Mouse (Mus musculus) left cerebral cortex, adult 8-10 months (tissue): Measurements from ENCODE around the gene Madd. TPM values are rescaled to one million over a fixed set of nuclear protein-coding genes. Genes with fewer than 3 reads are reported as not detected.

ENCODE experiments used
- DNase-seq, 2 experiments: peaks; one replicate each; pipeline ENCODE4 v3.0.0; 2022; ENCODE audit warnings: low spot score in 2 of 2
- total RNA-seq, 4 experiments: library from RNA; stranded (reverse); gene quantifications; 2 replicates each; pipeline ENCODE4 v1.2.4; 2022

The Madd gene
- total RNA-seq, 4 experiments from 2014 or later, result 200 to 219 (median 206) TPM

DNA sequence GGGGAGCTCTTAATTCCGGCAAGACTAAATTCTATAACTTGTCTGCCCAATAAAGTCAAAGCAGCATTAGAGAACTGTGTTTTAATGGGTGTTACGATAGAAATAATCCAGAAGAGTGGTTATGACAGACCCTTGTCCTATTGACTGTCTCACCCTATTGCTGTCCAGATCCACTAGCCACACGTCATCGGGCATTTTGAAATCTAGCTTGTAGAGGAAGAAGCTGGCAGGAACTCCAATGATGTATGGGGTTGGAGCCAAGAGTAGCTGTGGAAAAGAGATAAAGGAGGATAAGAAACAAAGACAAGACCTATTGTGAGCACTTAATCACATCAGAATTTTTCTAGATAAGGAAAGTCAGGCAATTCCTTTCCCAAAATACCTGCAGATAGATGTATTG lies 8.1 kb downstream of the Madd start:
- no peak for DNase-seq

DNA sequence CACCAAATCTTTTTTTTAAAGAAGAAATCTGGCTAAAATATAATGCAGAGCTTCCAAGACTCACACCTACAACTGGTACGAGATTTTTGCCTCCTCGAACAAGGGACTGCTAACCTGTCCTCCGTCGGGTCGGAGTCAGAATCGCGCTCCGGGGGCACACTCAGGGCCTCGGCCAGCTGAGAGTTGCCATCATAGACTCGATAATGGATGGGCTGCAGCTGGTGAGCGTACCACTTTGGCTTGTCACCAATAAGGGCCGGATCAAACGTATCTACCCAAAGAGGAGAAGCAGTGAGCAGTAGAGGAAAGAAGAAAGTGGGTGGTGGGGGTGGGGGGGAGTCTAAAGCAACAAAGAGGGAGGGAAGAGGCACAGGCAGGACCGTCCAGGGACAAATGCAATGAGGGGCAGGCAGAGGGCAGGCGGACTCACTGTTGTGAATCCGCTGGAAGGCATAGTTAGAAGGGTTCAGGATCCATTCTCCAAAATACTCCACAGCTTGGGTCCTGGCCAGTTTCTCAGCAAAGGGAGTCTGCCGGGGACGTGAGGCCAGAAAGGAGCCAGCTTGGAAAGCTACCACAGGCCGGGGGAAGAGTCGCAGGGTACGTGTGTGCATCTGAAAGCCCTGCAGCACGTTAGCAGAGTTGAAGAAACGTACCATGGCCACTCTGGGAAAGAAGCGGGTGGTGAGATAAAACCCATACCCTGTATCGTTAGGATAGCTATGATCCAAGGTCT lies 13.9 kb downstream of the Madd start:
- DNase-seq, result no peak

DNA sequence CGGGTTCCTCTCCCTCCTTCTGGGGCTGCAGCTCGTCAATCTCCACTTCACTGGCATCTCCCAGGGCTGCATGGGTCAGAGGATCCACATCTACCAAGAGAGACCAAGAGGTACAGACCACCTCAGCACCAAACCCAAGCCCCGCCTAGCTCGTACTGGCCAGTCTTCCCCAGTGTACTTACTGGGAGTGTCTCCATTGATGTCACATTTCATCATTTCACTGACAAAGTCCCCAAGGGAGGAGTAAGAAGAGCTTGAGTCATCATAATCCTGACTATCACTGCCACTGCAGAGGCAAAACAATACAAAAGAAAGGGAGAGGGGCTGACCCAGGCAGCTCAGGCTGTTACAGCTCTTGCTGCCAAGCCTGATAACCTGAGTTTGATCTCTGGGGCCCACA lies 16.0 kb downstream of the Madd start:
- DNase-seq, result no peak

DNA sequence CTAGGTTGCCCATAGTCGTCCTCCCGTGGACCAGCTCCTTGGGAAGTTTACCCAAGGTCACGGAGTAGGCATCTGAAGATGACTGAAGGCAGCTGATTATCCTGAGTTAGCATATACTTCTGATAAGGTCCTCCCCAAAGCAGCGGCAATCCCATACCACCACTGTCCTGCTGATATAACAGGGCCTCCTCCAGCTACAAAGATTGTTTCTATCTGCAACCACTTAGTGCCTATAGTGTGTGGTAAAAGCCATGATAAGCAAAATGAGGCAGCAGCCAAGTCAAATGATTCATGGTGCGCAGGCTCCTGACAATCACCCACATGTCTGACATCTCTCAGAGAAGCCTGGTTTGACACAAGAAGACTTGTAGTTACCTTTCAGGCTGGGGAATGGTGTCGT lies 18.6 kb downstream of the Madd start:
- DNase-seq, result no peak

DNA sequence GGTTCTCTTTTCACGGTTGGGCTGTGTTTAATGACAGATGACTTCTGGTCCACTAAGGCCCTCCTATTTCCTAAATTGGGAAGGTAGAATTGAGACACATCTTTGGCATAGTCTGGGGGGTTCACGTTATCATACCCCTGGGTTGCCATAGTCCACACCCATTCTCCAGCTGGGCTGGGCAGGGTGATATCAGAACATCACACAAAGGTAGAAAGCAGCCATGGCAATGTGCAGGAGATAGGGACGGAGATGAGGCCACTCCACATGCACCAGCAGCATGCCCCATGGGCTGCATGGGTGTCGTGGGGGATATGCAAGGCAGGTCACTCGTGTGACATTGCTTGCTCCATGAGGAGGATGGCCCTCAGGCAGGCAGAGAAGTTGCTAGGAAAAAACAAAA lies 20.1 kb downstream of the Madd start:
- DNase-seq, result no peak

DNA sequence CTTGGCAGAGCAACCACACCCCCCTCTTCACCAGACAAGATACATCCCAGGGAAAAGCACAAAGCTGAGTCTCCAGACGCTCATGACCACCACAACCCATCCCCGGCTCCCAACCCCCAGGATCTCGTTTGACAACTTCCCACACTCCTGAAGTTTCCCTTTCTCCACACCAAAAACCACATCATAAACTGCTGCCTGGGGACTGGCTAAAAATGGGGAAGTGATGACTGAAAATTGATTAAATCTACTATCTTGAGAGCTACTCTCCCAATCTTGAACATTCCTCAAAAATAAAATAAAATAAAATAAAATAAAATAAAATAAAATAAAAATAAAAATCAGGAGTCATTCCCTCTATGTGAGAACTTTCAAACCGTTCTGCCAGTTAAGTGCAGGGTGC lies 20.7 kb downstream of the Madd start:
- DNase-seq, result no peak

DNA sequence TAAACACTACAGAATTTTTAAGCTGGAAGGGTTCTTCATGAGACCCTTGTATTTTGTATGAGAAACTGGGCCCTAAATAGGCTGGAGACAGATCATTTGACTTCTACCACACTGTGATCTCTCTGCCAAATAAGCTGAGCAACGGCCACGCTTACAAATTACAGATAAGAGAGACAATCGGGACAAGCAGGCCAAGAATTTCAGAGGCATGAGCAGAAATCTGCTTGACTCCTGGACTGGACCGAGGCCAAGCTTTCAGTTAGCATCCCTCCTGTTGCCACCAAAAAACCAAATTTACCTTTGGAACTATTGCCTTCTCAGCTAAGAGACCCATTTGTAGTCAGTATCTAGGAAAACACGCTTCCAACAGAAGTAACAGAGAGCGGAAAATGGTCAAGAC lies 23.0 kb downstream of the Madd start:
- no peak for DNase-seq

DNA sequence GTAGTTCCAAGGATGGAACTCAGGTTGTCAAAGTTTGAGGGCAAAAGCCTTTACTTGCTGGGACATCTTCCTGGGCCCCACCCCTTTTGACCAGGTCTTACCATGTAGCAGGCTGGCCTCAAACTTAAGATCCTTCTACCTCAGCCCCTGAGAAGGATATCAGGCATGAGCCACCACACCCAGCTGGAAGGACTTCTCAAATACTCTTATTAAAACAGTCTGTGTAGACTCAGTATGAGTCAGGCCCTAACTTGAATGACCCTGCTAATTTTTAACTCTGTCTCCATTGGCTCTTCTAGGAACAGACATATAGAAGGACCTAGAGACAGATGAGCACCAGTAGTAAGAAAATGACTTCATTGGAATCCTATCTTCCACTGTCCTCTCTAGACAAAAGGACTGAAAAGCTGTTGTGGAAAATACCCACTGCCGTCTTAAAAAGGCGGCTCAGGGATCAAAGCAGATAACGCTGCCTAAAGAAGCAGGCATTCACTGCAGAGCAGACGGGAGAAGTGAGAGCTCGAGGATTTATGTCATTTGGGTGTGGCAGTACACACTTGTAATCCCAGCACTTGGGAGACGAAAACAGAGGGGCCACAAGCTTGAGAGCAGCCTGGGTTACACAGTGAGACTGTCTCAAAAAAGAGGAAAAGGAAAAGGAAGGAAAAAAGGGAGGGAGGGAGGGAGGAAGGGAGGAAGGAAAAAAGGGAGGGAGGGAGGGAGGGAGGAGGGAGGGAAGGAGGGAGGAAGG lies 26.5 kb downstream of the Madd start:
- no peak for DNase-seq

DNA sequence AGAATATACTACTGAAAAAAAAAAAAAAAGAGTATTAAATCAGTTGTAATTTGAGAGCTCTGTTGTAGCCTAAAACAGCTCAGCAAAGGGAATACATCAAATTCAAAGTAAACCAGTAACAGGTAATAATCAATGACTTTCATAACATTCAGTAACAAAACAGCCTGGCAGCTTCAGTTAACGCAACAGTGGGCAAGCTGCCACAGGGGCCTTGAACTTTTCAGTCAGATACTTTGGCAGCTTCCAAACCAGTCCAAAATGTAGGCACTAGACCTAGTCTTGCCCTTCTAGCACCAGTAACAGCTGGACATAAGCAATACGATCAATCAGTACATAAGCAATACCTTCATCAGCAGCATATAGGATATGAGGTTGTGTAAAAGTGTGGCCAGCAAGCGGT lies 29.5 kb downstream of the Madd start:
- DNase-seq, result no peak

DNA sequence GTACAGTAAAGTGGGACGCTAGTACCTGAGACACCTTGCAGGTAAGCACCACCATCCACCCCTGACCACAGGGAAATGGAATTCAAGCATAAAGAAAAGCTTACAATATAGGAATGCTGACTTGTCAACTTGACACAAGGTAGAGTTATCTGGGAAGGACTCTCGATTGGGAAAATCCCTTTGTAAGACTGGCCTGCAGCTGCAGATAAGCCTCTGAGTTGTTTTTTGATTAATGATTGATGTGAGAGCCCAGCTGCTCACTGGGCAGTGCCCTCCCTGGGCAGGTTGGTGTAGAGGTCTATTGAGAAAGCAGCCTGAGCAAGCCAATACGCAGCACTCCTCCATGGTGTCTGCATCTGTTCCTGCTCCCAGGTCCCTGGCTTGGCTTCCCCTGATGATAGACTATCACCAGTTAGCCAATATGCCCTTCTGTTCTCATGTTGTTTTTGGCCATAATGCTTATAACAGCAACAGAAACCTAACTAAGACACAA lies 30.7 kb downstream of the Madd start:
- DNase-seq, result no peak

DNA sequence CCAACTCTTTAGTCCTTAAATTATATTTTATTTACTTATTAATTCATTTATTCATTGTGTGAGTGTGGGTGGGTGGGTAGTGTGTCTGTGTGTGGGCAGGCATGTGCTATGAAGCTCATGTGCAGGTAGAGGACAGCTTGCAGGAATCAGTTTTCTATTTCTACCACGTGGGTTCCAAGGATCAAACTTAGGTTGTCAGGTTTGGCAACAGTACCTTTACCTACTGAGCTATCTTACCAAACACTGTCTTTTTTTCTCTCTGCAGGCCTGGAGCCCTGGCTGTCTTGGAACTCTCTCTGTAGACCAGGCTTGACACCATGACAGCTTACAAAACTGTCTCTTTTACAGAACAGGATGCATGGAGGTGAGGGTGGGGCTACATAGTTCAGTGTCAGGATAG lies 32.3 kb downstream of the Madd start:
- DNase-seq, result no peak

DNA sequence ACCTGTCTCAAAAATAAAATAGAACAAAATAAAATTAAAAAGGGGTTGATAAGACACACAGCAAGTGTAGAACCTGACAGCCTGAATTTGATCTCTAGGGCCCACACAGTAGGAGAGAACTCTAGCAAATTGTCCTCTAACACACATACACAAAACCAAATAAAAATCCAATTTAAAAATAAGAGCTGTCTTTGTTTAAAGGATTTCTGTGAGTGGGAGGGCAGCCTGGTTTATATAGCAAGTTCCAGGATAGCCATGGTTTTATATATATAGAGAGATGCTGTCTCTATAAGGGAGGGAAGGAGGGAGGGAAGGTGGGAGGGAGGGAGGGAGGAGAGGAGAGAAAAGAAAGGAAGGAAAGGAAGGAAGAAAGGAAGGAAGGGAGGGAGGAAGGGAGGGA lies 35.5 kb downstream of the Madd start:
- no peak for DNase-seq

DNA sequence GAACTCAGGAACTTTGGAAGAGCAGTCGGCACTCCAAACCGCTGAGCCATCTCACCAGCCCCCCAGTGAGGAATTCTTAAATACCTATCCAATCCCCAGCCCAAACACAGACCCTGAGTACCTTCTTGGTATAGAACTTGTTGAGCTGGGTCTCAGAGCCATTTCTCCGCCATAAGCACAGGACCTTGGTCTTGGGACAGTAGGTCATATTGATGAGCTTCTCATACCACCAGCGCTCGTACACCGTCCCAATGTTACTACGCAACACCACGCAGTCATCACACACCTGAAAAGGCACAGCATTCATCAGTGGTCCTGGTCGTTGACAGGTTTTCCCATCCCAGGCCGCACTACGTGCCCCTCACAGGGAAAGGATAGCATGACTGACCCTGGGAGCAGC lies 40.2 kb downstream of the Madd start:
- DNase-seq, result no peak

DNA sequence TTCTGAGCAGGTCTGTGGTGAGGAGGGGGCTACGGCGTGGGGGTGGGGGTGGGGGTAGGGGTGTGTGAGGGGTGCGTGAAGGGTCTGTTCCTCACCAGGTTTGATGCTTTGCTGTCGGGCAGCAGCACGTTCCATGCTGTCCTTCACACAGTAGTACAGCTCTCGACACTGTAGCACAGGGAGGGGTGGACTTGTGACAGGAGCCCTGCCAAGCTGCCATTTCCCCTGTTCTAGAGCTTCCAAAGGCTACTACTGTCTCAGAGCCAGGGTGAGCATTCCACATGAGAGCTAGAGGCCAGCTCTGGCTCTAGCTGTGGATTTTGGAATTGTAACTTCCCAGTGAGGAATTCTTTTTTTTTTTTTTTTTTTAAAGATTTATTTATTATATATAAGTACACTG lies 40.7 kb downstream of the Madd start:
- DNase-seq, result no peak

DNA sequence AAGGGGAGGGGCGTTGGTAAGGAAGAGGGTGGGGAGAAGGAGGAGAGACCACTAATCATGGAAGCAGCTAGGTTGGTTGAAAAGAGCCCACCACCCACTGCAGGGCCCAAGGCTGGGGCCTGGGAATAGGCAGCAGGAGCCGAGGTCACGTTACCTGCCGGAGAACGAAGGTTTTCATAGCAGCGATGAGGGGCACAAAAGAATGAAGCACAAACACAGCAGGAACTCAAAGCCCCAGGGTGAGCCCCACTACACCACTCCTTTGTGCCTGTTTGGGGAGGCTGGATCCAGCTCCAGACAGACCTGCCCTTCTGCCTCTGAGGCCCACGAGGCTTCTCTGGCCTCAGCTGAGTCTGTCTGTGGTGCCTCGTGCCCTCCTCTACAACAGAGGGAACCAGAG lies 43.9 kb downstream of the Madd start:
- DNase-seq, result no peak

DNA sequence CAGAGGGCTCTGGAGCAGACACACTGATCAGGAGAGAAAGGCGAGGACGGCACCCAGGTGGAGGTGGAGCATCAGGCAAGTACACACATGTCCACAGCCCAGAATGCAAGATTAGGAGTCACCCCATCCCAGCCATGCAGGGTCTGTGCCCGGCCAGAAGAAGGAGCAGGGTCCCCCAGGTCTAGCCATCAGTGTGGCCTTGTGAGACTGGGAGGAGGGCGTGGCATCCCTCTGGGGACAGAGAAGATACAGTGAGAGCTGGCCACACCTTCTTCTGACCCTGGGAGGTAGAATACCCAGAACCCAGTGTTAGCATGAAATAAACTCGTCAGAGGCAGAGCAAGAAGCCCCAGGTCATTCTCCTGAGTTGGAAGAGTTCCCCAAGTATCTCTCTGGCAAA lies 44.3 kb downstream of the Madd start:
- DNase-seq, result no peak

DNA sequence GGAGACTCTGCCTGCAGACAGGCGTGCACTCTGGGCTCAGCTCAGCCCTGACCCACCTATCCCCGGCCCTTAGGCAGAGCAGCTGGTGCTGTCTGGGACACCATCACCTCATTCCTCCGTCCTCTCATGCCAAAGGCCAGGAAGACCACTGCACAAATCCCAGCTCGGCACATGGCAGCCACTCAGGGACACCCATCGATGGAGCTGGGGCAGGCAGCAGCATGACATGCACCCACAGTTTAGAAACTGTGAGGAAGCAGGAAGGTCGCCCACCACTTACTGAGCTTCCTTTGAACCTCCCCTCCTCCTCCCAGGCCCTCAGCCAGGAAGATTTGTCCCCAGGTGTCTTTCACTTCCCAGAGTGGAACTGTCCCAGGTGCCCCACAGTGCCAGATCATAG lies 46.2 kb downstream of the Madd start:
- DNase-seq, result no peak

DNA sequence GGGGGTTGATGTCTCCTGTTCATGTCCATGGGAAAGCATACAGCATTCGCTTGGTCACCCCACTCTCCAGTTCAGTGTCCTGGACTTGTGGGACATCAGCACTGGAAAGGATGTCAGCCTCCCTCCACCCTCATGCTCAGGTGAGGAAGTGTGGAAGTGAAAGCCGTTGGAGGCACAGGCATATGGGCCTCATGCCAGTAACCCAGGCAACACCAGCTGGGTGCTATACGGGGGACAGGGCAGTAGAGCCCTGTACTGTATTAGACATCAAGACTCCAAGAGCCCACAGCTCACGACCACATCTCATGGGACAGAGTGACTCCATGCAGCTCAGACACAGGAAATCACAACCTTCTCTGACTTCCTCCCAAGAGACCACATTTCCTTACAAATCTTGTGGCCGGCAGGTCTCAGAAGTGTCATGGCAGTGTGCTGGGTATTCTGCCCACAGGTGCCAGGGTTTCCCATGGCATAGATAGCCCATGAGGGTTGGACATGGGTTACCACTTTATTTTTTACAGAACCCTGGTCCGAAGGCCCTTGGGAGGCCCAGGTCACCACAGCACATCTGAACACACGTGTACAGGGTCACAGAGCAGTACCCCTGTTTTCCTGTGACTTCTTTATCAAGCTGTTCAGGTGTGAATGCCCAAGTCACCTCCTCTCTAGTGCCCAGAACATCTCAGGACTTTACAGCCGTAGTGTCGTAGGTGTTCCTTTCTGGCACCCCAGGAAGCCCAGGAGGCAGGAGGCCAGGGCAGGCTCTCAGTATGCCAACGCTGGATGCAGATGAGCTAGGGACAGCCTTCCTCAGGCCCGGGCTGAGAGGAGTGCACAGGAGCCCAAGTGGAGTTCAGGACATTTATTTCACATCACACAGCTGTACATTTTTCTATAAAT lies 46.9 kb downstream of the Madd start:
- DNase-seq, result no peak

DNA sequence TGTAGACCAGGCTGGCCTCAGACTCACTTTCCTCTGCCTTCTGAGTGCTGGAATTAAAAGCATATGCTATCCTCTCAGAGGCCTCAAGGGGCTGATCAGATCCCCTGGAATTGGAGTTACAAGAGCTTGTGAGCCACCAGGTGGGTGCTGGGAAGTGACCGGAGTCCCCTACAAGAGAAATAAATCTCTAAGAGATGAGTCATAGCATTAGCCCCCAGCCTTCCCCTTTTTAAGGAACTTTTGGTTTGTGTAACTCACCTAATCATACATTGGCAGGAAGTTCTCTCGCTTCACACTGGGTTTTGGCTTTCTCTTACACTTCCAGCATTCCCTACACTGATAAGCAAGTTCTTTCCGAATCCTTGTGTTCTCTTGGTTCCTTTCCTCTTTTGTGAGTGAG lies 51.6 kb downstream of the Madd start:
- no peak for DNase-seq

DNA sequence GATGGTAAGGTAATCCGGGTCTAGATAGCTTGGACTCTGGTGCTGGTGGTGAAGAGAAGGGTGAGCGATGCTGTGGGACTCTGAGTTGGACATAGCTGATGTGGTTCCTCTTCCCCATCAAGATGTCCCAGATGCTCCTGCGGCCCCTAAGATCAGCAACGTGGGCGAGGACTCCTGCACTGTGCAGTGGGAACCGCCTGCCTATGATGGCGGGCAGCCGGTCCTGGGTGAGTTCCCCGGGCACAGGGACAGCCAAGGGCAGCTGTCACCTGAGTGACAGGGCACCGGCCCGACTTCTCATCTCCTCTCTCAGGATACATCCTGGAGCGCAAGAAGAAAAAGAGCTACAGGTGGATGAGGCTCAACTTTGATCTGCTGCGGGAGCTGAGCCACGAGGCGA lies 52.4 kb downstream of the Madd start:
- no peak for DNase-seq

DNA sequence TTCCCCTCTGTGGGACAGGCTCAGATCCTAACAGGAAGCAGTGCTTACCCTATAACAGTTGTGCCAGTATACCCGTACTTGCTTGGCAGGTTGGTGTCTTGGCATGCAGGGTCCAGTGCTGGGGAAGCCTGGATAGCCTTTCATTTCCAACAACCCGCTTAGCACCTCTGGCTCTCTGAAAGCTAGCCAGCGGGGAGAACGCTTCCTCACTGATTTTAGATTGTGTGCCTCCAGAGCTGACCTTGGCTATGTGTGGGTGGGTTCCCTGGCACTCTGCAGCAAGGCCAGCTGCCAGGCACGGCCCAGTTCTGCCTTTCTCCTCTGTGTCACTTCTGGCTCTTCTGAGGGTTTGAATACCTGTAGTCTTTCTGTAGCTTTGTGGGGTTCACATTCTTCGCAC lies 53.5 kb downstream of the Madd start:
- DNase-seq, result no peak

DNA sequence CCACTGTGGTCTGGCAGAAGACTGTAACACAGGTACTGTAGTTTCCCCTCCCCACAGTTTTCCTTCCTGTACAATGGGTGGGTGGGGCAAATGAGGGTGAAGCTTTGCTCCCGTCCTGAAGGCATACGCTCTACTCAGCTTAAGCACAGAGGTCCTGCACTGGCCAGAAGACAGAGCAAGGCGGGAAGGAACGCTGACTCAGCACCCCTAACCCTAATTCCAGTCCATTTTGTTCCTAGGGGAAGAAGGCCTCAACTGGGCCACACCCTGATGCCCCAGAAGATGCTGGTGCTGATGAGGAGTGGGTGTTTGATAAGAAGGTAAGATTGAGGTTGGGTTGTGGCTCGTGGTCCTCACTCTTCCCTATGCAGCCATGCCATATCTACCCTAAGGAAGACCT lies 54.9 kb downstream of the Madd start:
- no peak for DNase-seq
